Mouse (Mus musculus) myocyte (in vitro differentiated cells): Measurements from ENCODE around the gene Hcar1. TPM values are rescaled to one million over a fixed set of nuclear protein-coding genes. Genes with fewer than 3 reads are reported as not detected.

ENCODE experiments used
- H3K27me3 ChIP-seq: one replicate; pipeline ENCODE4 v1.6.1; 2011; ENCODE audit not compliant: control insufficient read depth, insufficient read depth, insufficient read length
- H3K36me3 ChIP-seq: one replicate; pipeline ENCODE4 v1.6.1; 2011; ENCODE audit not compliant: control insufficient read depth, insufficient read depth
- H3K4me2 ChIP-seq: one replicate; pipeline ENCODE4 v1.6.1; 2011; ENCODE audit warnings: low read depth, control low read depth
- H3K4me3 ChIP-seq: one replicate; pipeline ENCODE4 v1.5.1; 2011; ENCODE audit warnings: mild to moderate bottlenecking, control low read depth, moderate library complexity
- H3K79me2 ChIP-seq: one replicate; pipeline ENCODE4 v1.6.1; 2011; ENCODE audit not compliant: control insufficient read depth, insufficient read depth
- H3ac ChIP-seq: one replicate; pipeline ENCODE4 v1.6.1; 2011; ENCODE audit not compliant: control insufficient read depth, insufficient read length
- CEBPB ChIP-seq: IDR thresholded peaks from 2 replicates; pipeline ENCODE4 v1.6.1; 2011; ENCODE audit warnings: mild to moderate bottlenecking, moderate library complexity; ENCODE audit not compliant: poor library complexity, insufficient read depth, severe bottlenecking
- E2F4 ChIP-seq: IDR thresholded peaks from one replicate; pipeline ENCODE4 v1.6.1; 2011; ENCODE audit warnings: mild to moderate bottlenecking, control low read depth, moderate library complexity; ENCODE audit not compliant: insufficient read depth
- MAX ChIP-seq: IDR thresholded peaks from one replicate; pipeline ENCODE4 v1.6.1; 2011; ENCODE audit warnings: low read depth, mild to moderate bottlenecking, control low read depth
- MYOD1 ChIP-seq, 3 experiments: IDR thresholded peaks; one replicate each; pipeline ENCODE4 v1.6.1; 2011; ENCODE audit warnings: control low read depth in 2 of 3, low read depth in 2 of 3, mild to moderate bottlenecking in 2 of 3, moderate library complexity in 1 of 3; ENCODE audit not compliant: insufficient read length in 2 of 3, control insufficient read depth in 1 of 3
- MYOG ChIP-seq, 3 experiments: IDR thresholded peaks; one replicate each; pipeline ENCODE4 v1.6.1; 2011; ENCODE audit warnings: control low read depth in 2 of 3, low read depth in 2 of 3, mild to moderate bottlenecking in 2 of 3; ENCODE audit not compliant: insufficient read length in 2 of 3, control insufficient read depth in 1 of 3, insufficient read depth in 1 of 3
- POLR2A ChIP-seq: IDR thresholded peaks from one replicate; pipeline ENCODE4 v1.6.1; 2011; ENCODE audit warnings: low read depth, mild to moderate bottlenecking, control low read depth, moderate library complexity; ENCODE audit not compliant: insufficient read length
- POLR2AphosphoS2 ChIP-seq: IDR thresholded peaks from one replicate; pipeline ENCODE4 v1.6.1; 2011; ENCODE audit warnings: low read depth, control low read depth; ENCODE audit not compliant: insufficient read length
- REST ChIP-seq: IDR thresholded peaks from one replicate; pipeline ENCODE4 v1.6.1; 2011; ENCODE audit warnings: mild to moderate bottlenecking, control low read depth, moderate library complexity; ENCODE audit not compliant: insufficient read depth, insufficient read length
- SRF ChIP-seq: IDR thresholded peaks from one replicate; pipeline ENCODE4 v1.6.1; 2011; ENCODE audit warnings: low read depth; ENCODE audit not compliant: control insufficient read depth, insufficient read length
- TCF12 ChIP-seq: IDR thresholded peaks from one replicate; pipeline ENCODE4 v1.6.1; 2011; ENCODE audit warnings: mild to moderate bottlenecking, control low read depth; ENCODE audit not compliant: poor library complexity, insufficient read depth, severe bottlenecking
- TCF3 ChIP-seq: IDR thresholded peaks from one replicate; pipeline ENCODE4 v1.6.1; 2011; ENCODE audit warnings: low read depth, control low read depth; ENCODE audit not compliant: insufficient read length
- USF1 ChIP-seq: IDR thresholded peaks from one replicate; pipeline ENCODE4 v1.6.1; 2011; ENCODE audit warnings: low read depth, mild to moderate bottlenecking, control low read depth, moderate library complexity
- polyA plus RNA-seq: library from polyadenylated mRNA; unstranded; fragments of >200 nt; fragmentation: generic; extraction: Trizol; gene quantifications from one replicate; pipeline ENCODE4 v1.2.1, GENCODE M21; 2012; ENCODE audit warnings: missing spikeins

The Hcar1 gene
- polyA plus RNA-seq, 1 experiment: not detected

DNA sequence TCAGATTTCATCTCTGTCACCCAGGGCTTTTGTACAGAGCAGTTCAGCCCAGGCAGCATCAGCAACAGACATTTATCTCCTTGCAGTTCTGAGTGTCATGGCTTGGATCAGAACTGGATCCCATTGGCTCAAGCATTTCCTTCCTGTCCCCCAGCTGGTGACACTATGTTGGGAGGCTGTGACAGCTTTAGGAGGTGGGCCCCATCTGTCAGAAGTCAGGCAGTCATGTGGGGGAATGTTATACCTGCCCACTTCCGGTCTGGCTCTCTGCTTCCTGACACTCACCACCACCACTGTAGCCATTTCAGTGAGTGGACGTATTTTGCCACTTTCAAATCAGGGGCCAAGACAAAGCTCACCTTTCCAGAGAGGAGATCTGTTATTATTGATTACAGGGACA is 28.4 kb downstream of the Hcar1 start:
- TF ChIP-seq REST (no peak), POLR2A (no peak), POLR2AphosphoS2 (no peak), TCF12 (no peak), SRF (no peak), MYOG (IDR thresholded peaks at IDR 0.05; ENCODE audit: control insufficient read depth in 1 of 3, insufficient read depth in 1 of 3, insufficient read length in 2 of 3, low read depth in 2 of 3) (no peak), MYOD1 (IDR thresholded peaks at IDR 0.05; ENCODE audit: control insufficient read depth in 1 of 3, insufficient read length in 2 of 3, low read depth in 2 of 3) (no peak), MAX (no peak), CEBPB (no peak), E2F4 (no peak)
- Histone ChIP-seq H3K4me3 (no peak overlapping the region), H3K36me3 (no peaks in the 10 kb centered on the region), H3ac (no peak overlapping the region), H3K79me2 (no peaks in the 10 kb centered on the region), H3K4me2 (no peak overlapping the region), H3K27me3 (no peaks in the 10 kb centered on the region)

DNA sequence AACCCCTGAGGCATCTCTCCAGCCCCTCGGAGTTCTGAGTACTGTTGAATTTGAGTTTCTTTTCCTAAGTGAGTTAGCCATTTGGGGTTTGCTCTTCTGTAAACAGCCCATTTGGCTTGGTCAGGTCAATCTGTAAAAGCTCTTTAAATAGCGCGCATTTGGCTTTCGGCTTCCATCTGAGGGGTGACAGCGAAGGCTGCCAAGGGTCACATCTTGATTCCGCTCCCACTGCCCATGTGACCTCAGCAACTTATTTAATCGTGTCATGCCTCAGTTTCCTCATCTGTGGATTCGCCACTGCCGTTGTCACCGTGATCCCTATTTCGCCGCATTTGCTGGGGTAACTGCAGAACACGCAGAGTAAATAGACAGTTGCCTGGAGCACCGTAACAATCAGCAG is 35.5 kb downstream of the Hcar1 start:
- H3K27me3 ChIP-seq: no peaks in the 10 kb centered on the region
- no peak overlapping the region for H3K4me2 ChIP-seq
- TF ChIP-seq REST (no peak), USF1 (no peak), TCF3 (no peak), MAX (no peak), E2F4 (no peak), CEBPB (no peak), MYOD1 (IDR thresholded peaks at IDR 0.05; ENCODE audit: control insufficient read depth in 1 of 3, insufficient read length in 2 of 3, low read depth in 2 of 3) (no peak), POLR2AphosphoS2 (no peak), MYOG (IDR thresholded peaks at IDR 0.05; ENCODE audit: control insufficient read depth in 1 of 3, insufficient read depth in 1 of 3, insufficient read length in 2 of 3, low read depth in 2 of 3) (no peak), TCF12 (no peak), SRF (no peak), POLR2A (no peak)
- H3K36me3 ChIP-seq: no peaks in the 10 kb centered on the region
- no peak overlapping the region for H3K4me3 ChIP-seq
- H3K79me2 ChIP-seq: no peaks in the 10 kb centered on the region
- no peak overlapping the region for H3ac ChIP-seq

- Histone ChIP-seq H3K4me3 (no peak overlapping the region), H3ac (no peak overlapping the region)
- no peak for TF ChIP-seq USF1
- no peak for TF ChIP-seq MAX
- no peak for TF ChIP-seq POLR2AphosphoS2
- TF ChIP-seq CEBPB: no peak
- TF ChIP-seq REST: no peak
- no peak for TF ChIP-seq MYOD1 (IDR thresholded peaks at IDR 0.05; ENCODE audit: control insufficient read depth in 1 of 3, insufficient read length in 2 of 3, low read depth in 2 of 3)
- no peak for TF ChIP-seq TCF3
- TF ChIP-seq E2F4: no peak
- TF ChIP-seq TCF12: no peak
- TF ChIP-seq POLR2A: no peak
- TF ChIP-seq SRF: no peak
- no peak for TF ChIP-seq MYOG (IDR thresholded peaks at IDR 0.05; ENCODE audit: control insufficient read depth in 1 of 3, insufficient read depth in 1 of 3, insufficient read length in 2 of 3, low read depth in 2 of 3)
These were observed 36.0 kb downstream of the Hcar1 start for GRCm38 (mm10) chr5:123843816-123844215.

GRCm38 (mm10) chr5:123842935-123843282 is 36.9 kb downstream of the Hcar1 start:
- no peak overlapping the region for H3ac ChIP-seq
- H3K27me3 ChIP-seq: no peaks in the 10 kb centered on the region
- H3K36me3 ChIP-seq: no peaks in the 10 kb centered on the region
- H3K4me2 ChIP-seq: no peak overlapping the region
- H3K4me3 ChIP-seq: no peak overlapping the region
- no peaks in the 10 kb centered on the region for H3K79me2 ChIP-seq
- TF ChIP-seq MAX (no peak), TCF12 (no peak), CEBPB (no peak), POLR2AphosphoS2 (no peak), SRF (no peak), E2F4 (no peak), USF1 (no peak), POLR2A (no peak), MYOD1 (IDR thresholded peaks at IDR 0.05; ENCODE audit: control insufficient read depth in 1 of 3, insufficient read length in 2 of 3, low read depth in 2 of 3) (no peak)

More at GRCm38 (mm10) chr5:123843816-123844215, 36.0 kb downstream of the Hcar1 start:
- no peak overlapping the region for H3K4me2 ChIP-seq
- H3K36me3 ChIP-seq: no peaks in the 10 kb centered on the region
- no peaks in the 10 kb centered on the region for H3K27me3 ChIP-seq
- no peaks in the 10 kb centered on the region for H3K79me2 ChIP-seq
